Mouse (Mus musculus) left cerebral cortex, adult 8-10 months (tissue): ENCODE measurements at regions not wholly inside any gene's neighbourhood (a gene's known extent, or its start where the extent isn't known, plus 50 kb on each side); places are given as distances from the start of the nearest gene placed in this dataset.

Source experiments
- DNase-seq, 2 experiments: peaks; one replicate each; pipeline ENCODE4 v3.0.0; 2022; ENCODE audit warnings: low spot score in 2 of 2

DNA sequence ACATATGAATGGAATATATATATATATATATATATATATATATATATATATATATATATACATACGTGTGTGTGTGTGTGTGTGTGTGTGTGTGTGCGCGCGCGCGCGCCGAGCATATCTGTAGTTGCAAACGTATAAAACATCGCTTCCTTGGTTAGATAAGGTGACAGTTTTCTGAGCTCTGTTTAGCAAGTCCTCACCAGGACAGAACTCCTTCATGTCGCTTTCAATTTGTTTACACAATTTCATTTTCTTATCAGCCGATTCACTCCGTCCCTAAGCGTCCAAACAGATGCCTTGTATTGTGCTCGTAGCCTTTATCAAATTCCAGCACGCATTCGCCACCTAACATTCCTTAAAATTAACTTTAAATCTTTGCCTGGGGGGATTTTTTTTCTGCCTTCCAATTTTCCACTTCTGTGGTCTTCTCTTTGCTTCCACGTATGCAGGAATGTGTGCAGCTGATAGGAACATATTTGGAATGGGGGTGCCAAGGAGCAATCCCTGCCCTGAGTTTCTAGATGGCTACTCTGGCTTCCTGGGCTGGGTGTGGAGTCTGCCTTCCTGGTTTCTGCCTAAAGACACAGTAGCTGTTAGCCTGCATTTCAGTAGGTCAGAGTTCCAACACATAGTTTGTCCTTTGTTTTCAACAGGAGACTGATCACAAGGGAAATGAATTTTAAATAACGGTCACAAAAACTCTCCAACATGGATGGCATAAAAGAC, 575.7 kb downstream of the Robo2 start:
- no peak for DNase-seq

DNA sequence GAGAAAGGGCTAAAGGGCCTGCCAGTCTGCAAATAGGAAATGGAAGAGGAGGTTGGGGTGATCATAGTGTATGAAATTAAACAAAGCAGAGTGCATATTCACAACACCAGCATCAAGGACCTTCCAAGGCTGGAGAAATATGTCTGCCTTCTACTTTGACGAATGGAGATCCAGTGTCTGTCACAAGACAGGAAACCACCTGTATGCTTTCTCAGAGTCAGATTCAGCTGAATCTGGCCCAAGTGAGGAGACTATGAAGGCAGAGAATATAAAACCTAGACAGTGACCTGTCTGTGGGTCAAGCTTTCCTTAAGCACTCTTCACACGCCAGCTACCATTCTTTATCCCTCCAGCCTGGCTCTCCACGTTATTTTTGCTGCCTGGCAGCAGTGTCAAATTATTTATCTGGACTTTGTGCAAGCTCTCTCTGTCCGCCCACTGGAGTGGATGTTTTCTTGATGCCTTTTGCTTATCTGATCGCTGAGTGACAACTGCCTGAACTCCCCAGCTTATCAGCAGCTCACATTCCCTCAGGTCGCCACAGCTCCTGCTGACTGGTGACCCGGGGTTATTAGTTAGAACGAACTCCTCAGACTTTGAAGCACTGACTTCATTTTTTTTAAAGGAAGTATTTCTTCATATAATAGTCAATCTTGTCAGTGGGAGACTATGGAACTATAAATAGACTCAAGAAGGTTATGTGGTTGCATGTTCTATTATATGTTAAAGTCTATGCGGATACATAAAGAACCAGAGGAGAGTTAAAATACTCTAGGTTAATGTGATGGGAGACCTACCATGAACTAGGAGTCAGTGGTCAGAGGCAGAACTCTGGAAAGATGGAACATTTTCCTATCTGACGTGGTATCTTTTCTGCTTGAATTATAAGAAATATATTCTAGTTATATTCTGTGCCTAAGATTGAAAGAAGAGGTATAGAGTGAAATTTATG, 590.0 kb downstream of the Robo2 start:
- DNase-seq, result no peak

DNA sequence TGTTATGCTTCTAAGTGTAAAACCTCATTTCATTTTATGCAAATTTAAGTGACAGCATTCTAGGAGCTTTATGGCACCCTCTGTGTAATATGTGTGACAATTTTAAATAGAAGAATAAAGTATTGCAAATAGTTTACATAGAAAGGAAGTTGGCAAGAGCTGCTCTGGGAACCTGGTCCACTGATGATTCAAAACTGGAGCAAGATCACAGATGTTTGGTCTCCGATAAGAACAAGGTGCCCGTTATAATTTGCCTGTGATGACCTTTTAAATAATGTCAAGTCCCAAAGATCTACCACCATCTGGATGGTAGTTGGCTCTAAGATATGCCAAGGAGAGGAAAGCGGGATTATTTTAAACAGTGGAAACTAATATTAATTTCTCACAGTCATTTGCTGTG, 607.1 kb downstream of the Robo2 start:
- no peak for DNase-seq

DNA sequence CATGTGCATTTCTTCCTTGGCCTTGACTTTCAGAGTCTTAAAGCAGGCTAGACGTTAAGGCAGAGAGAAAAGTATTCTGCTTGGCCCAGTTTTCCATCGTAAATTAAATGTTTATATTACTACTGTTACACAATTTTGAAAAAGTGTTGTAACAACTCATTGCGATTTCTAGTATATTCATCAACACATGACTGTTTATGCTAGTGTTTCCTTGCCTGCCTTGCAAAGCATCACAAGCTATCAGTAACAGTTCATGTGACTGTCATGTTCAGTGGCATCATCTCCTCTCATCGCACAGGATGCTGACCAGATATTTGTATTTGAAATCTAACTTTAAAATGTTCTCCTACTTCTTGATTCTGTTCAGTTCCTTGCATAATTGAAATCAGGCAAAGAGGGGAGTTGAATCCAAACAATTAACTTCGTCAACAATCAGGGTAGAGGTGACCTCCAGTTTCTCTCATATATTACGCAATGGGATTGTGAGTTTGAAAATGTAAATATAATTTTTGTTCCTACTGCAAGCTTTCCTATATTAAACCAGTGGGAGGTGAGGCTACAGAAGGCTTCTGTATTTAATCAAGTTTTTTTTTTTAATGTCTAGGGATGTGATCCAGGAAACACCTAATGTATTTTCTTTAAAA, 615.0 kb downstream of the Robo2 start:
- no peak for DNase-seq

DNA sequence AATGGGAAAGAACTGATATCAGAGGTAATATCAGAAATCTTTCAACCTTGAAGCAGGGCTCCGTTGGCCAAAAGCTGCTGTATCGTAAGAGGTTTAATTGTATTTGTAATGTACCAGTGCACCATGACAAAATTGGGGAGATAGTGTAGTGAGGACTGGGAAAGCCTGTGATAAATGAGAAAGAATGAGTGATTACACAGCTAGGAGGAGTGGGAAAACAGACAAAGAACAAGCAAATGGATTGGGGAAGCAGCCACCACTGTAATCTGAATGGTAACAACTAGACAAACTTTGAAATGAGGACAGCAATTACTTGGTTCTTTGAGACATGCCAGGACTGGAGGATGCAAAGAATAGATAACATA, 626.6 kb downstream of the Robo2 start:
- no peak for DNase-seq

DNA sequence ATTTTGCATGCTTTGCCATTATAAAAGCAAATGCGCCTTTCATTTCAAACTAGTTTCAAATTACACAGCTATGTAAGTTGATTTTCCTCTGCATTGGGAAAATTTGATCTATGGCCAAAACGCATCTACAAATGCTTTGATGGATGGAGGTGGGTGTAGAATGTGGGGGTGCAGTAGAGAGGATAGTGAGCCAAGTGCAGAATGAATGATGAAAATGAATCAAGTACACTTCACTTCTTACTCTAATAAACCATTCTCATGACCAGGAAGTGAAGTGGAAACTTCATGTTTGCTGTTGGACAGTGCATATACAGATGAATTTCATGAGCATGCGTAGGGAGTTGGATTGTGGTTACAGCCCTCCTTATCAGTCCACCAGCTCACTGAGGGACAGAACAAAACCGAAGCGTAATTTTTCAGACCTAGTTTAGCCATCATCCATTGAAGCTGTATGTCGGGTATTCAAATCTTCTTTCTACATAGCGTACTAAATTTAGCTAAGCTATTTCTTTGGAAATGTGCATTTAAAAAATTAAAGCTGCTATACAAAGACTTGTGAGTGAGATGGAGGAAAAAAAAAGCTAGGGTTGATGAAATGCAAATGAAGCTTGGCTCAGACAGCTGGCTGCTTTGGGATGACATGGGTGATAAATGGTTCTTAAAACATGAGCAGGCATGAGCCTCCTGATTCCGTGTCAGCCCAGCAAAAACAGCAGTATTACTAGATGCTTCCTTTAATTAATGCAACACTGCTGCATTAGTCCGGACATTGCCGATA, 627.1 kb downstream of the Robo2 start:
- peak in 1 of 2 experiments; percentile 11 for DNase-seq

DNA sequence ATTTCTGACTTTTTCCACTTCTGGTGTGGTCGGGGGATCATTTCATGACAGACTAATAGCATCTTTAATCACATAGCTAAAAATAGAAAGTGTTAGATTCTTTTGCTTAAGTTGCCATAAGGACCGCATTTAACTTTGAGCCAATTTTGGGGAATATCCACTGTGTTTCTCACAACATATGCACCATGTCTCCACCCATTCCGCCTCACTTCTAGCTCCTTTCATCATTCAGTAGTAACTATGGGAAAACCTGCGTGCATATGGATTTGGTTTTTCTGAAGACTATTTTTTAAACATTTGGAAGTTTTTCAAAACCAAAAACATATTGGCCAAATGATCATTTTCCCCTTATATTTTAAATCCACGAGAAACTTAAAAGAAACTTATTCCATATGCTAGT, 639.2 kb downstream of the Robo2 start:
- no peak for DNase-seq

DNA sequence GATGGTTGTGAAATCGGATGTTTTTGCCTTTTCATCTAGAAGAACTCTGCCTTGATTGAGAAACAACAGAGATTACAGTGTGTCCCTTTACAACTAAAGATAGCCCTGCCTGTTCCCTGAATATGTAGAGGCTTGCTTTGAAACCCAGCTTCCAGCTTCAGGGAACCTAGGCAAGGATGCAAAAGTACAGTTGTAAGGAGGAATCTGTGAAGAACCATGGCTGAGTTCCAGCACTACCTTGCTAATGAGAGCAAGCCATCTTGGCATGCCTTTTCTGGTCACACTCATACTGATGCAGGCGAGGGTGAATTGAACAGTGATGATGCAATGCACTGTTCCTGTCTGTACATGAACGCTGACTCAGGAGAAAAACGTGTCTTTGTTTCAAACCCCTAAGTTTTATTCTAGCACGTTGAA, 641.2 kb downstream of the Robo2 start:
- DNase-seq, result no peak

DNA sequence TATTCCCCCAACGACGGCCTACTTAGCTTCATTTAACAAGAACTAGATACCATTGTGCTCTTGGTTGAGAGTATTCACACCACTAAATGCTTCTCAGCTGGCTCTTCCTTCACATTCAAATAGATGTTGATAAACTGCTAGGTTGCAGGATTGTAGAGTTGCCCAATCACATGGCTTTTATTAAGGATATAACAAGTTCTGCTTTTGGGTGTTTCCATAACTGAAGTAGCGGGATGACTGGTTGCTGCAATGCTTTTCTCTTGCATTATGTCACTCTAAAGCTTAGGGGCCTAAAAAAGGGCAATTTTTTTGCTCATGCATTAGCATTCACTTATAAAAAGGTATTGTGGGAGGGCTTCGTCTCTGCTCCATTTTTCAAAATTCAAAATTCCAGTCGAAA, 641.9 kb downstream of the Robo2 start:
- DNase-seq, result no peak

DNA sequence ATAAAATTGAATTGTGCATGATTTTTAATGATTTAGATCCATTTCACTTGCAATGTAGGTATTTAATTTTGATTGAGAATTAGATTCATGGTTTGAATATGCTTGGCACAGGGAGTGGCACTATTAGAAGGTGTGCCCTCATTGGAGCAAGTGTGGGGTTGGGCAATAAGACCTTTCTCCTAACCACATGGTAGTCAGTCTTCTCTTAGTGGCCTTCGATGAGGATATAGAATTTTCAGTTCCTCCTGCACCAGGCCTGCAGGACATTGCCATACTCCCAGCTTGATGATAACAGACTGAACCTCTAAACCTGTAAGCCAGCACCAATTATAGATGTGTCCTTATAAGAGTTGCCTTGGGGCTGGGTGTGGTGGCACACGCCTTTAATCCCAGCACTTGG, 642.9 kb downstream of the Robo2 start:
- no peak for DNase-seq

DNA sequence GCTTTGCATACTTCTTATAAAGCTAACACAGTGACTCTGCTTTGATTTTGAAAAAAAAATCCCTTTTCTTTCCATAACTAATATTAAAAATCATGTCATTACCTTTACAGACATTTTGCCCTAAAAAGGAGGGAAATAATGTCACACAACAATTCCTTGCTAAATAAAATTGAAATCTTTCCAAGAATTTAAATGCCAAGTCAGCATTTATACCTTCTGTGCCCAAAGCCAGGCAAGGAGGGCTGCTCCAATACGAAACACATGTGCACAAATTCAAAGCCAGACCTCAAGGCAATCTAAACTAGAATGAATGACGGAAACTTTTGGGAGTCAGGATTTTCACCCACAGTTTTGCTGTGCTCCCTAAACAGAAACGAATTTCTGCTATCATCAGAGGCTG, 646.4 kb downstream of the Robo2 start:
- no peak for DNase-seq

DNA sequence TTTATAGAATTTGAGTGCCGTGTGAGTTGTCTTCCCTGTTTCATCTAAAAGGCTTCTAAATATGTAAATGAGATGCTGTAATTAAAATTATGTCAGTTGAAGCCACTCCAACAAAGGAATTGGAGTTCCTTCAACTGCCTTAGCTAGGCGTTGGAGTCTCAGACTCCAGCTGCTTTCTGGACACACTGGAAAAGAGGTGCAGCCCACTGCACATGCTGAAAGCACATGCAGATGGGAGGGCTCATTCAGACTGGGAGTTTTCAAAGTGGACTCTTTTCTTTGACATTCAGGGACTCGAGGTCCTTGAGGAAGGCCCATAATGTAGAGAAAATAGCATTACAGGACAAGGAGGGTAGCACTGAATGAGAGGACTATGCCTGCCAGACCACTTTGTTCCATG, 650.7 kb downstream of the Robo2 start:
- no peak for DNase-seq

DNA sequence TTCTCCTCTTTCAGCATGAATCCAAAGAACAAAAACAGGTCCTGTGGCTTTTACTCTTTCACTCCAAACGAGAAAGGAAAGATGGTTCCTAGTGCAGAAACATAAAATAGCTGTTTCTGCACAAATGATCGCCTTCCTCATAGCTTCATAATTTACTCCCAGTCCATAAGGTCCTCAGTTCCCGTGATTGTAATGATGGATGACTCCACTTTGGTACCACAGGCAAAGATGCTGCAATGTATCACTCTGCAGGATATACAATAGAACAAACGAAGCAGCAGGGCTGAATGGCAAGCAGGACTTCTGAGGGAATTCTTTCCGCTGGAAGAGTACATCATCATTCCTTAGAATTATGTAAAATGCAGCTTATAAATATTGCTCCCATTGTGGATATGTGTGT, 652.8 kb downstream of the Robo2 start:
- DNase-seq, result no peak

DNA sequence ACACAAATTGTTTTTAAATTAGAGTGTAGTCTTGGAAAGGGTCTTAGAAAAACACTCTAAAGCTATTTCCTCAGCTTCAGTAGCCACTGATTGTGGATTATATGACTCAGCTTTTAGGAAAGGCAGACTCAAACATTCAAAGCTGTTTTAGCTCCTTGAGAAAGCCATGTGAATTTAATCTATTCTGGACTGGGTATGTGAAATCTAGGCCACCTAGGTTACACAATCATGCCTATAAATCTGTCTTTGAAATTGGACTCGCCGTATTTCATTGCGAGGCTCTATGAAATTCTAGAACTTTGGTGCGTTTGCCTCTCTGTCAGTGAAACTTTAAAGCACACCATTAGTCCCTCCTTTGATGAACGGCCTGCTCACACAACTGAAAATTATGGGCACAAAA, 657.3 kb downstream of the Robo2 start:
- DNase-seq, result no peak

DNA sequence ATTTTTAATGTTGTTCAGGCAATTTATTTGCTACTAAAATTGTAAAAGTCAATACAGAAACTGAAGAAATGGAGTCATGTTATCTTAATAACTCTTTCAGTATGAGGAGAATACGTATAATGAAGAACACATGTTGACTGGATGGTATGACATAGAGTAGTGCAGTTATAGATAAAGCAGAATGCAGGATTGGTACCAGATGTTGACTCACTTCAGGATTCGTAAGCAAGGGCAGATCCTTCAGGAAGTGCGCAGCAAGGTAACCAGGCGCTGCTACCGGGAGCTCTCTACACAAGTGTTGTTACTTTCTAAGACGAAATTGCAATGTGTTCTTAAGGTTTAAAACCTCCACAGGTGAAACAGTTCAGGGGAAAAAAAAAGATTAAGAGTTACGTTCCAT, 683.3 kb downstream of the Robo2 start:
- no peak for DNase-seq

DNA sequence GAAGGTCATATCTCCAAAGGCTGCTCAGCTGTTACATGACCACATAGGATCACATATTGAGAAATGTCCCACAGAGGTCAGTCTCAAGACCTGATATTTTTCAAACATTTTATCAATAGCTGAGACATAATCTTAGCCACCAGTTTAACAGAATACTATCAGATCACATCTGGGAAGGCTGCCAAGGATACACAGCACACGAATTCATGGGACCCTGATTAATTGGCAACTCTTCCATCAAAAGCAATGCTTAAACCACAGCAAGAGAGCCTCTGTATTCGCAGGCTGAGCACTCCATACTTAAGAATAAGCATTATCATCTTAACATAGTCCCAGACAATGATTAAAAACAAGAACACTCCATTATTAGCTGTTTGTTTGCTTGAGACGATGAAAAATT, 691.9 kb downstream of the Robo2 start:
- DNase-seq, result no peak

DNA sequence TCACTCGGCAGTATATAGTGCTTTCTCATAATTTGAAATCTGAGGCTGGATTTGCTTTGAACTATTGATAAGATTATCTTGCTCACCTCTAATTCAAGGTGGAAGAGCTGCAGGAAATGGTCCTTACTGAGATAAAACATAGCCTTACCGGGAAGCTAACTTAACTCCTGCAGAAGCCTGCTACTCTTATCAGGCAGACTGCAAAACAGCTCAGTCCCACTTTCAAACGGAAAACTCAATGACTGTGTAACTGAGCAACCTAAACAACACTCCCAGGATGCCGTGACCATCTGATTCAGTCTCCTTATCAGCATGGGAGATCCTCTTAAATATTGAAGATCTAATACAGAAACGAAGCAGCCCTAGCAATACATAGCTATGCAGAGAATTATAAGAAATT, 695.3 kb downstream of the Robo2 start:
- DNase-seq, result no peak

DNA sequence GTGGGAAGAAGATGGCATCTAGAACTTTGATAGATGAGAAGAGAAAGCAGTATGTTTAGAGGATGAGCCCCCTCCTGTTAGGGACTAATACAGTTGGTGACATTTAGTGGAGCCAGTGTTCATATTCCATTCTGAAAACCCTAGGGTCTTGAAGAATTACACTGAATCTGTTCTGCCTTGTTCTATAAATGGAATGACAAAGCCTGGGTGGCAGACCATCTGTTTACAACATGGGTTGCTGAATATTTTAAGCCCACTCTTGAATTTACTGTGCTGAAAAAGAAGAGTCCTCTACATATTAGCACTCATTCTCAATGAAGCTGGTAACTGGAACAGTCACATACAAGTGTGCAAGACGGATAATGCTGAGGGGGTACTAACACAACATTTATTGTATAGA, 704.6 kb downstream of the Robo2 start:
- peak in 1 of 2 experiments; percentile 21 for DNase-seq

DNA sequence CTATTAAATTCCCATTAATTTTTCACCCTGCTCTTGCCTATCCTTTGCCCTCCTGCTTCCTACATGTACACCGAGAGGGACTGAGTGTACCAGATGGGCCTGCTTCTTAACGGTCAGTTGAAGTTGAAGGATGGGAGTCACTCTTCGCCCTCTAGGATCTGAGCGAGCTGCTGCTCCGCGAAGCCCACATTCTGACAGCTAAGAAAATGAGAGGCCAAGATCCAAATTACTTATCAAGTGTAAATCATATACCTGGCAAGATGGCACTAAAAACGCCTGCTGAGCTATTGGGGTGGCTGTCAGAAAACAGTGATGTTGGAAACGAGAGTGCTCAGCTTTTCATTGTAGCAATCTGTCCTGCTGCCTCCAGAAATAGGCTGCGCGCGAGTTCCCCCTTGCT, 722.4 kb downstream of the Robo2 start:
- DNase-seq, result no peak

DNA sequence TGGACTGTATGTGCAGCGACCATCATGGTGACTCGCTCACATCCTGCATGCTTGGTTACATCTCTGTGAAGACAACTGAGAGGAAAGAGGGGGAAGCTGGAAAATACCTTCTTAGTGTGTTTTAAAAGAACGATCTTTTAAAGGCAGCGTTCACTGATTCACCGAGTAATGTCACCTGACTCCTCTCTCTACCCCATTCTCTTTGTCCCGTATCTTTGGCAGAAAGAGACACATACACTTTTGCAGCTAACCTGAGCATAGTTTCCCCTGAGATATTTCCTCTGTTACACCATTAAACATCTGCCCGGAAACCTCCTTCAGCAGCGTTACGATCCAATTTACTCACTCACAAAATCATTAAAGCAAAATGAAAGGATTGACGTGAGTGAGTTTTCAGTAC, 731.8 kb downstream of the Robo2 start:
- no peak for DNase-seq

DNA sequence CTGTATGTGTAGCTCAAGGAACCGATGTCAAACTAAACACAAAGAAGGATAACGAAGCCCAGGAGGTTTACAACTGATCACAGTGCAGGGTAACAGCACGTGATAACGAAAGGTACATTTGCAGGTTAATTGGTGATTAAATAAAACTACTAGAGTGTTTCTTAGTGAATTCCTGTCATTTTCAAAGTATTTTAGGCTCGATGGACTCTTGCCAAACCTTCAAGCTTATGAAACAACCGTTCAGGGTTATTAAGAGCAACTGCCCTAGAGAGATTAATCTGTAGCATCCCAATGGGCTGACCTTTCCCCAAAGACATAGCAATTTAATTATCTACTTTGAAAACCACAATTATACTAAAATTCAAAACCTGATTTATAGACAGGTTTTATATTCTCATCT, 741.1 kb downstream of the Robo2 start:
- no peak for DNase-seq
